Mouse (Mus musculus): ENCODE results near the gene 1110008P14Rik.

The 1110008P14Rik gene

GRCm38 (mm10) chr2:32342039-32342438 is 39.7 kb downstream of the 1110008P14Rik start:
- DNase-seq (ENCODE audit: low read depth) = no peak

GRCm38 (mm10) chr2:32341634-32341939 is 40.2 kb downstream of the 1110008P14Rik start:
- no peak for DNase-seq (ENCODE audit: low read depth)

- no peak for DNase-seq (ENCODE audit: low read depth)
These were observed 40.7 kb downstream of the 1110008P14Rik start for GRCm38 (mm10) chr2:32340836-32341633.

- no peak for DNase-seq (ENCODE audit: low read depth)
These were observed 41.7 kb downstream of the 1110008P14Rik start for GRCm38 (mm10) chr2:32339912-32340642.

- no peak for DNase-seq (ENCODE audit: low read depth)
These were observed 45.9 kb downstream of the 1110008P14Rik start for GRCm38 (mm10) chr2:32335888-32336287.

GRCm38 (mm10) chr2:32332159-32332558 is 49.6 kb downstream of the 1110008P14Rik start:
- no peak for DNase-seq (ENCODE audit: low read depth)

- DNase-seq (ENCODE audit: low read depth) = peak; percentile 87
These were observed 52.2 kb downstream of the 1110008P14Rik start for GRCm38 (mm10) chr2:32329531-32329930.

GRCm38 (mm10) chr2:32328911-32329460 is 52.8 kb downstream of the 1110008P14Rik start:
- no peak for DNase-seq (ENCODE audit: low read depth)

- no peak for DNase-seq (ENCODE audit: low read depth)
These were observed 54.5 kb downstream of the 1110008P14Rik start for GRCm38 (mm10) chr2:32327200-32327599.
